Mouse (Mus musculus) C2C12 (cell line): Measurements from ENCODE around the gene Olfr1262. TPM values are rescaled to one million over a fixed set of nuclear protein-coding genes. Genes with fewer than 3 reads are reported as not detected.

Source experiments
- H3K27me3 ChIP-seq: one replicate; pipeline ENCODE4 v1.6.1; 2011; ENCODE audit not compliant: control insufficient read depth, insufficient read depth, insufficient read length
- H3K36me3 ChIP-seq: one replicate; pipeline ENCODE4 v1.6.1; 2011; ENCODE audit not compliant: control insufficient read depth, insufficient read depth
- H3K4me3 ChIP-seq: one replicate; pipeline ENCODE4 v1.5.1; 2011; ENCODE audit warnings: mild to moderate bottlenecking, control low read depth; ENCODE audit not compliant: poor library complexity, insufficient read depth, severe bottlenecking
- H3K79me2 ChIP-seq: one replicate; pipeline ENCODE4 v1.6.1; 2011; ENCODE audit not compliant: control insufficient read depth, insufficient read depth
- H3K79me3 ChIP-seq: one replicate; pipeline ENCODE4 v1.6.1; 2011; ENCODE audit warnings: low read depth, control low read depth
- H3ac ChIP-seq: one replicate; pipeline ENCODE3; 2011; ENCODE audit warnings: low read depth; ENCODE audit not compliant: control insufficient read depth, insufficient read length
- CEBPB ChIP-seq: IDR thresholded peaks from one replicate; pipeline ENCODE4 v1.6.1; 2011; ENCODE audit warnings: low read depth, mild to moderate bottlenecking, control low read depth, moderate library complexity
- CTCF ChIP-seq: IDR thresholded peaks from one replicate; pipeline ENCODE4 v1.5.1; 2011; ENCODE audit not compliant: control insufficient read depth, insufficient read depth, insufficient read length
- FOSL1 ChIP-seq: IDR thresholded peaks from one replicate; pipeline ENCODE4 v1.8.0; 2011; ENCODE audit warnings: mild to moderate bottlenecking, low read length; ENCODE audit not compliant: poor library complexity, insufficient read depth, severe bottlenecking
- MAX ChIP-seq: IDR thresholded peaks from one replicate; pipeline ENCODE4 v1.6.1; 2011; ENCODE audit warnings: mild to moderate bottlenecking, control low read depth
- MYOD1 ChIP-seq: IDR thresholded peaks from one replicate; pipeline ENCODE4 v1.6.1; 2011; ENCODE audit warnings: low read depth; ENCODE audit not compliant: control insufficient read depth, insufficient read length
- MYOG ChIP-seq: IDR thresholded peaks from one replicate; pipeline ENCODE4 v1.6.1; 2011; ENCODE audit not compliant: control insufficient read depth, insufficient read length; ENCODE audit errors: extremely low read depth
- USF1 ChIP-seq: IDR thresholded peaks from one replicate; pipeline ENCODE4 v1.6.1; 2011; ENCODE audit warnings: low read depth, mild to moderate bottlenecking, control low read depth, moderate library complexity
- polyA plus RNA-seq: library from polyadenylated mRNA; unstranded; fragments of >200 nt; fragmentation: generic; extraction: Trizol; gene quantifications from one replicate; pipeline ENCODE4 v1.2.1, GENCODE M21; 2012; ENCODE audit warnings: missing spikeins

The Olfr1262 gene
- polyA plus RNA-seq, 1 experiment, result not detected

GRCm38 (mm10) chr2:90035037-90035436 is 35.1 kb downstream of the Olfr1262 start, which contains the start of gene Olfr1265:
TSS of gene Olfr1265 (plus strand) at chr2:90035337.
- no peak within 1 kb of the TSS for H3ac ChIP-seq

More at GRCm38 (mm10) chr2:90035037-90035436, 35.1 kb downstream of the Olfr1262 start, which contains the start of gene Olfr1265:
- TF ChIP-seq CTCF (no peak), CEBPB (no peak), MAX (no peak), USF1 (no peak), MYOG (no peak), FOSL1 (no peak), MYOD1 (no peak)
- Histone ChIP-seq H3K27me3 (no peaks in the 10 kb centered on the region), H3K79me3 (no peaks in the 10 kb centered on the region), H3K4me3 (no peak within 1 kb of the TSS), H3K36me3 (no peaks in the 10 kb centered on the region), H3K79me2 (no peaks in the 10 kb centered on the region)

Other genes starting within 250 kb of the Olfr1262 start
- gene Olfr1253, start 243.1 kb upstream of the Olfr1262 start, polyA plus RNA-seq, result not detected
- not detected for gene Olfr1254, start 206.5 kb upstream of the Olfr1262 start, polyA plus RNA-seq
- not detected for gene Olfr1255, start 188.1 kb upstream of the Olfr1262 start, polyA plus RNA-seq
- gene Olfr1256, start 158.6 kb upstream of the Olfr1262 start, polyA plus RNA-seq, result not detected
- not detected for gene Olfr48, start 151.9 kb upstream of the Olfr1262 start, polyA plus RNA-seq
- not detected for gene Olfr1257, start 121.7 kb upstream of the Olfr1262 start, polyA plus RNA-seq
- 0.01 TPM for gene Olfr1258, start 72.8 kb upstream of the Olfr1262 start, polyA plus RNA-seq
- 0.12 TPM for gene Olfr1259, start 51.5 kb upstream of the Olfr1262 start, polyA plus RNA-seq
- not detected for gene Olfr1260, start 25.8 kb upstream of the Olfr1262 start, polyA plus RNA-seq
- not detected for gene Olfr1261, start 8.9 kb upstream of the Olfr1262 start, polyA plus RNA-seq
- not detected for gene Olfr1263, start 12.0 kb downstream of the Olfr1262 start, polyA plus RNA-seq
- gene Olfr1264, start 25.4 kb downstream of the Olfr1262 start, polyA plus RNA-seq, result not detected
- not detected for gene Olfr1265, start 35.2 kb downstream of the Olfr1262 start, polyA plus RNA-seq
- gene Olfr140, start 63.4 kb downstream of the Olfr1262 start, polyA plus RNA-seq, result not detected
- gene Olfr1269, start 121.3 kb downstream of the Olfr1262 start, polyA plus RNA-seq, result not detected
- gene Olfr32, start 142.2 kb downstream of the Olfr1262 start, polyA plus RNA-seq, result not detected
- gene Olfr1270, start 152.9 kb downstream of the Olfr1262 start, polyA plus RNA-seq, result not detected
- not detected for gene Olfr1506, start 224.3 kb downstream of the Olfr1262 start, polyA plus RNA-seq